Mouse (Mus musculus): Measurements from ENCODE around the gene Cfap43.

GRCm38 (mm10) chr19:47716144-47716543, 202.9 kb downstream of the Cfap43 start:
- TF ChIP-seq CTCF (IDR thresholded peaks at IDR 0.05; ENCODE audit: borderline replicate concordance, control insufficient read depth, extremely low read depth, insufficient read depth, low read length, poor library complexity), result no peak
- no peak for TF ChIP-seq POLR2A (IDR thresholded peaks at IDR 0.05; ENCODE audit: control insufficient read depth, extremely low read depth, insufficient read depth, low read length, poor library complexity)

All from thymus, adult 2 months (tissue).